Comparison of ENCODE assay signal across 8 mouse cellular contexts in genomic region chr9:57072526-57072988, GRCm38 (mm10). TPM values are rescaled to one million over a fixed set of nuclear protein-coding genes. Genes with fewer than 3 reads are reported as not detected.
A peak's percentile ranks its signal among the peaks of the same experiment; 100 is the strongest.
DNase-seq lines count a peak whose midpoint lies in the region; ATAC-seq and TF ChIP-seq lines count a peak whose summit lies in the region.

No protein-coding gene starts in this region.

- H3K36me3 ChIP-seq in thymus, adult 2 months (ENCODE audit: control insufficient read depth, insufficient read depth, low read length) = no peaks in the 10 kb centered on the region
- no peaks in the 10 kb centered on the region for H3K36me3 ChIP-seq in liver, embryonic 13.5 days

- peak overlapping the region; percentile 99 for H3K4me2 ChIP-seq in liver, embryonic 13.5 days

- H3K27me3 ChIP-seq in thymus, adult 2 months (ENCODE audit: control insufficient read depth, insufficient read depth, low read length) = no peaks in the 10 kb centered on the region
- H3K27me3 ChIP-seq in liver, embryonic 13.5 days = no peaks in the 10 kb centered on the region

- H3K4me3 ChIP-seq in gastrocnemius, adult 2 months = peak overlapping the region; percentile 92
- H3K4me3 ChIP-seq in thymus, adult 2 months (ENCODE audit: control insufficient read depth, insufficient read depth, low read length) = peak overlapping the region; percentile 85
- H3K4me3 ChIP-seq in liver, embryonic 13.5 days (replicated peaks) = peak overlapping the region; percentile 94

- intact Hi-C loops in gastrocnemius, adult 2 months (cut with DNase I) = loop anchor here (5.0 kb wide), 1 partner anchor 145 kb away; the partner anchor contains the start of gene Snx33
- intact Hi-C loops in gastrocnemius, postnatal 14 days (cut with DNase I; ENCODE audit: low total_unique reads) = no loop called here

- no peak for TF ChIP-seq POLR2A in thymus, adult 2 months (IDR thresholded peaks at IDR 0.05; ENCODE audit: control insufficient read depth, extremely low read depth, insufficient read depth, low read length, poor library complexity)

- WGBS in thymus, adult 2 months = under 1% methylated on average over 40 of the region's 40 CpGs
- under 1% methylated on average over 40 of the region's 40 CpGs for WGBS in liver, embryonic 13.5 days (ENCODE audit: insufficient replicate concordance)

- peaks cover 12% of the 10 kb centered on the region for H3K4me1 ChIP-seq in thymus, adult 2 months (replicated peaks; ENCODE audit: control insufficient read depth, insufficient read depth, low read length)
- peaks cover 59% of the 10 kb centered on the region for H3K4me1 ChIP-seq in liver, embryonic 13.5 days (replicated peaks)

- H3K9ac ChIP-seq in liver, embryonic 13.5 days = peak overlapping the region; percentile 92

- no peaks in the 10 kb centered on the region for H3K9me3 ChIP-seq in liver, embryonic 13.5 days (replicated peaks)

- TF ChIP-seq CTCF in gastrocnemius, adult 2 months (IDR thresholded peaks at IDR 0.05) = no peak
- no peak for TF ChIP-seq CTCF in thymus, adult 2 months (IDR thresholded peaks at IDR 0.05; ENCODE audit: borderline replicate concordance, control insufficient read depth, extremely low read depth, insufficient read depth, low read length, poor library complexity)

- peak overlapping the region; percentile 99 for H3K27ac ChIP-seq in gastrocnemius, adult 2 months
- H3K27ac ChIP-seq in thymus, adult 2 months (ENCODE audit: control insufficient read depth, insufficient read depth, low read length) = peak overlapping the region; percentile 92
- H3K27ac ChIP-seq in liver, embryonic 13.5 days = peak overlapping the region; percentile 99

- ATAC-seq in liver, embryonic 13.5 days (ENCODE audit: low read depth) = no peak

- DNase-seq in gastrocnemius, adult 2 months = no peak
- DNase-seq in gastrocnemius, postnatal 14 days = no peak
- DNase-seq in thymus, adult 2 months = no peak
- no peak for DNase-seq in thymus, postnatal 4 days
- no peak for DNase-seq in liver, embryonic 13.5 days
- DNase-seq in natural killer cell, adult 2 months (ENCODE audit: low spot score in 2 of 2) = no peak
- no peak for DNase-seq in yolk sac, embryonic 10.5 days (ENCODE audit: low spot score)
- DNase-seq in urinary bladder, postnatal 36 days (ENCODE audit: low spot score in 2 of 2) = no peak

RNA-seq across cellular contexts. Expression of gene Sin3a, which starts 0.7 kb away (rescaled TPM):
- 10 to 100 TPM; 17.1 to 18.7 TPM for total RNA-seq in gastrocnemius, adult 2 months (2021)
- 10 to 100 TPM; 20.3 to 22.7 TPM for total RNA-seq in gastrocnemius, postnatal 14 days (2021)
- polyA plus RNA-seq in thymus, adult 2 months (2012; rRNA removed) = 237 and 282 TPM in 2 replicates
- 13.3 and 16.5 TPM in 2 replicates for polyA plus RNA-seq in liver, embryonic 13.5 days (2015; fragmentation: Nextera tagmentation; extraction: Ambion mirVana)

RNA-seq across cellular contexts. Expression of gene Man2c1, which starts 57.9 kb away (rescaled TPM):
- 10 to 100 TPM; 30.9 to 35.6 TPM for total RNA-seq in gastrocnemius, adult 2 months (2021)
- 10 to 100 TPM; 32.8 to 36.2 TPM for total RNA-seq in gastrocnemius, postnatal 14 days (2021)
- 230 and 269 TPM in 2 replicates for polyA plus RNA-seq in thymus, adult 2 months (2012; rRNA removed)
- 17.3 and 19.5 TPM in 2 replicates for polyA plus RNA-seq in liver, embryonic 13.5 days (2015; fragmentation: Nextera tagmentation; extraction: Ambion mirVana)
